Mouse (Mus musculus) small intestine, adult 2 months (tissue): ENCODE results near the gene Hsd17b1.

ENCODE experiments used
- CTCF ChIP-seq: fragments of 200-500 bp; IDR thresholded peaks from 2 replicates; pipeline ENCODE4 v1.5.1; 2012; ENCODE audit warnings: low read depth, mild to moderate bottlenecking, control low read depth, inconsistent platforms, low read length, moderate library complexity, mixed read lengths; ENCODE audit not compliant: insufficient replicate concordance, insufficient read length; ENCODE audit errors: extremely low read depth
- POLR2A ChIP-seq: fragments of 200-500 bp; IDR thresholded peaks from 2 replicates; pipeline ENCODE4 v1.6.1; 2012; ENCODE audit warnings: low read depth, mild to moderate bottlenecking, control low read depth, inconsistent platforms, low read length, moderate library complexity

GRCm38 (mm10) chr11:101085617-101086322 is 7.6 kb downstream of the Hsd17b1 start:
- TF ChIP-seq CTCF, result no peak
- TF ChIP-seq POLR2A, result no peak
